Mouse (Mus musculus) E14TG2a.4 (cell line): Measurements from ENCODE around the gene Dis3l2.

Source experiments
- CTCF ChIP-seq: conservative IDR thresholded peaks from 2 replicates; pipeline ENCODE4 v1.5.1; 2014; ENCODE audit warnings: low read length
- NANOG ChIP-seq: IDR thresholded peaks from 2 replicates; pipeline ENCODE4 v1.6.1; 2014; ENCODE audit warnings: borderline replicate concordance, low read length, mixed read lengths

DNA sequence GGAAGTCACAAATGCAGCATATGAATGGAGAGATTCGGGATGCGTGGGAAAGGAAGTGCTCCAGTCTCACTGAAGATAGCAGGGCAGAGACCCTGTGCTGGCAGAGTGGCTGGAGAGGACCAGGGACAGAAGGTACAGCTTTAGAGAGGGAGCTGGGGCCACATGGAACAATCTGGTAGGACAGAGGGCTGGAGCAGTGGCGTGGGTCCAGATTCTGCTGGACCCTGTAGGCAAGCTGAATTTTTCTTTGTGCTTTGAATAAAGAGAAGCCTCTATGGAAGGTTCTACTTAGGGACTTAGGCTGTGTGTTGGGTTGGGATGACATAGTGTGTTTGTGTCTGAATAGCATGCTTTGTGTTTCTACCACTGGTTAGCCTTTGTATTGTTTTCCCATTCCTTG, 1.9 kb downstream of the Dis3l2 start:
- TF ChIP-seq CTCF, result no peak
- no peak for TF ChIP-seq NANOG
